Comparison of ENCODE assay signal across 7 mouse cellular contexts in genomic region chr4:118428531-118429214, GRCm38 (mm10). TPM values are rescaled to one million over a fixed set of nuclear protein-coding genes. Genes with fewer than 3 reads are reported as not detected.
DNase-seq lines count a peak whose midpoint lies in the region; ATAC-seq lines count a peak whose summit lies in the region.

No protein-coding gene starts in this region.

- peak overlapping the region; percentile 79 for H3K4me2 ChIP-seq in kidney, embryonic 16.5 days (replicated peaks; ENCODE audit: low read depth, low read length)

- H3K9ac ChIP-seq in kidney, embryonic 16.5 days (replicated peaks; ENCODE audit: low read length), result peak overlapping the region; percentile 85

- WGBS in kidney, embryonic 16.5 days, result 31% methylated on average over 15 of the region's 15 CpGs

- H3K4me3 ChIP-seq in kidney, embryonic 16.5 days (ENCODE audit: low read length), result peak overlapping the region; percentile 77

- peaks cover 31% of the 10 kb centered on the region for H3K36me3 ChIP-seq in kidney, embryonic 16.5 days (ENCODE audit: insufficient read depth, low read length)

- peak overlapping the region; percentile 83 for H3K27ac ChIP-seq in kidney, embryonic 16.5 days (ENCODE audit: low read length)

- peaks cover 31% of the 10 kb centered on the region for H3K4me1 ChIP-seq in kidney, embryonic 16.5 days (ENCODE audit: insufficient read depth, low read length)

- DNase-seq in Muller cell, postnatal 12 days (ENCODE audit: inconsistent ontology term), result peak; percentile 51
- DNase-seq in heart, adult 9 months (ENCODE audit: low spot score in 2 of 2), result peak; percentile 49 to 52
- DNase-seq in lung, postnatal 4 days, result peak; percentile 59 to 60
- no peak for DNase-seq in left cerebral cortex, postnatal 4 days
- DNase-seq in layer of hippocampus, postnatal 10 days (ENCODE audit: low spot score in 2 of 2), result no peak

- no peaks in the 10 kb centered on the region for H3K27me3 ChIP-seq in kidney, embryonic 16.5 days (ENCODE audit: insufficient read depth, low read length)

- ATAC-seq in CD4-positive, CD25-positive, alpha-beta regulatory T cell, adult 4 months, result peak; percentile 42
- peak; percentile 43 for ATAC-seq in kidney, embryonic 16.5 days (ENCODE audit: low FRiP score, low TSS enrichment)

- H3K9me3 ChIP-seq in kidney, embryonic 16.5 days (ENCODE audit: low read length), result no peaks in the 10 kb centered on the region

- intact Hi-C loops in left cerebral cortex, postnatal 4 days (cut with DNase I), result no loop called here

RNA-seq across cellular contexts. Expression of gene Elovl1, which starts 0.8 kb away (rescaled TPM):
- polyA plus RNA-seq in CD4-positive, CD25-positive, alpha-beta regulatory T cell, adult 4 months (2017; shearing (Covaris generic)), result 100 to 1,000 TPM; 115 to 129 TPM
- 122 and 125 TPM in 2 replicates for polyA plus RNA-seq in kidney, embryonic 16.5 days (2015; fragmentation: Nextera tagmentation; extraction: Ambion mirVana)
- total RNA-seq in left cerebral cortex, postnatal 4 days (2021), result 10 to 100 TPM; 17.0 to 17.9 TPM
- total RNA-seq in layer of hippocampus, postnatal 10 days (2021), result 10 to 100 TPM; 16.4 to 17.7 TPM

RNA-seq across cellular contexts. Expression of gene Cdc20, which starts 8.5 kb away (rescaled TPM):
- polyA plus RNA-seq in CD4-positive, CD25-positive, alpha-beta regulatory T cell, adult 4 months (2017; shearing (Covaris generic)), result 1 to 10 TPM; 4.6 to 7.1 TPM
- polyA plus RNA-seq in kidney, embryonic 16.5 days (2015; fragmentation: Nextera tagmentation; extraction: Ambion mirVana), result 284 and 293 TPM in 2 replicates
- 10 to 100 TPM in 1 of 2 experiments, 1 to 10 TPM in 1; 8.2 to 11.2 TPM for total RNA-seq in left cerebral cortex, postnatal 4 days (2021)
- total RNA-seq in layer of hippocampus, postnatal 10 days (2021), result 1 to 10 TPM; 5.0 to 6.3 TPM

RNA-seq across cellular contexts. Expression of gene Med8, which starts 19.5 kb away (rescaled TPM):
- polyA plus RNA-seq in CD4-positive, CD25-positive, alpha-beta regulatory T cell, adult 4 months (2017; shearing (Covaris generic)), result 100 to 1,000 TPM; 110 to 111 TPM
- polyA plus RNA-seq in kidney, embryonic 16.5 days (2015; fragmentation: Nextera tagmentation; extraction: Ambion mirVana), result 94.7 and 102 TPM in 2 replicates
- 10 to 100 TPM; 75.7 to 77.6 TPM for total RNA-seq in left cerebral cortex, postnatal 4 days (2021)
- 10 to 100 TPM; 75.8 to 80.1 TPM for total RNA-seq in layer of hippocampus, postnatal 10 days (2021)

RNA-seq across cellular contexts. Expression of gene Szt2, which starts 19.6 kb away (rescaled TPM):
- 10 to 100 TPM in 1 of 2 experiments, 1 to 10 TPM in 1; 9.7 to 13.5 TPM for polyA plus RNA-seq in CD4-positive, CD25-positive, alpha-beta regulatory T cell, adult 4 months (2017; shearing (Covaris generic))
- 7.7 and 8.1 TPM in 2 replicates for polyA plus RNA-seq in kidney, embryonic 16.5 days (2015; fragmentation: Nextera tagmentation; extraction: Ambion mirVana)
- 10 to 100 TPM; 43.3 to 48.3 TPM for total RNA-seq in left cerebral cortex, postnatal 4 days (2021)
- total RNA-seq in layer of hippocampus, postnatal 10 days (2021), result 10 to 100 TPM; 33.5 to 42.2 TPM

RNA-seq across cellular contexts. Expression of gene Mpl, which starts 28.6 kb away (rescaled TPM):
- polyA plus RNA-seq in CD4-positive, CD25-positive, alpha-beta regulatory T cell, adult 4 months (2017; shearing (Covaris generic)), result not detected
- polyA plus RNA-seq in kidney, embryonic 16.5 days (2015; fragmentation: Nextera tagmentation; extraction: Ambion mirVana), result 0.28 and 0.30 TPM in 2 replicates
- not detected for total RNA-seq in left cerebral cortex, postnatal 4 days (2021)
- under 1 TPM in 1 of 2 experiments, not detected in 1; 0.16 TPM for total RNA-seq in layer of hippocampus, postnatal 10 days (2021)

Comparison
In these comparisons a context has a peak if more than half of its experiments do, and no peak if none do; other contexts are left out.
1. DNase-seq: peak in Muller cell, postnatal 12 days (single experiment), heart, adult 9 months (2 of 2) and lung, postnatal 4 days (2 of 2); none in left cerebral cortex, postnatal 4 days (single experiment) and layer of hippocampus, postnatal 10 days (0 of 2).